Mouse (Mus musculus) CH12.LX (cell line): Measurements from ENCODE around the gene Gpr22.

ENCODE experiments used
- CTCF ChIP-seq, 2 experiments: IDR thresholded peaks in 1 of 2; conservative IDR thresholded peaks in 1 of 2; 2 replicates each; pipeline ENCODE4 v1.5.1; 2011 to 2012; ENCODE audit warnings: low read depth in 2 of 2, low read length in 2 of 2, improper control_type of control experiment in 1 of 2, inconsistent platforms in 1 of 2, mild to moderate bottlenecking in 1 of 2, moderate library complexity in 1 of 2
- EP300 ChIP-seq: IDR thresholded peaks from 2 replicates; pipeline ENCODE4 v1.6.1; 2011; ENCODE audit warnings: low read length, improper control_type of control experiment
- MAZ ChIP-seq: IDR thresholded peaks from 2 replicates; pipeline ENCODE4 v1.6.1; 2012; ENCODE audit warnings: low read depth, mild to moderate bottlenecking, inconsistent platforms, low read length, improper control_type of control experiment, moderate library complexity
- POLR2A ChIP-seq: IDR thresholded peaks from 2 replicates; pipeline ENCODE4 v1.6.1; 2011; ENCODE audit warnings: low read depth, mild to moderate bottlenecking, improper control_type of control experiment, low read length

- TF ChIP-seq MAZ, result no peak
- no peak for TF ChIP-seq POLR2A
- no peak for TF ChIP-seq CTCF (conservative IDR thresholded peaks at IDR 0.05 in 1 of 2, IDR thresholded peaks at IDR 0.05 in 1 of 2; ENCODE audit: low read depth in 2 of 2, low read length in 2 of 2)
- TF ChIP-seq EP300, result no peak
Observed at GRCm38 (mm10) chr12:31713600-31713999, at the start of gene Gpr22.
